Mouse (Mus musculus) gastrocnemius, postnatal 25 days (tissue): ENCODE data around the gene Olfr1368. TPM values are rescaled to one million over a fixed set of nuclear protein-coding genes. Genes with fewer than 3 reads are reported as not detected.
"Not testable (repeated sequence)": the region's sequence is repeated elsewhere in the genome, so short reads cannot be mapped to it uniquely, and the experiment has no call there.

Source experiments
- DNase-seq: peaks from one replicate; pipeline ENCODE4 v3.0.0; 2022
- total RNA-seq, 2 experiments: library from RNA; stranded (reverse); gene quantifications; 1 replicate in 1 of 2; 2 replicates in 1 of 2; pipeline ENCODE4 v1.2.3; 2021

Gene Olfr1368
- total RNA-seq, 2 experiments from 2014 or later, result not detected

DNA sequence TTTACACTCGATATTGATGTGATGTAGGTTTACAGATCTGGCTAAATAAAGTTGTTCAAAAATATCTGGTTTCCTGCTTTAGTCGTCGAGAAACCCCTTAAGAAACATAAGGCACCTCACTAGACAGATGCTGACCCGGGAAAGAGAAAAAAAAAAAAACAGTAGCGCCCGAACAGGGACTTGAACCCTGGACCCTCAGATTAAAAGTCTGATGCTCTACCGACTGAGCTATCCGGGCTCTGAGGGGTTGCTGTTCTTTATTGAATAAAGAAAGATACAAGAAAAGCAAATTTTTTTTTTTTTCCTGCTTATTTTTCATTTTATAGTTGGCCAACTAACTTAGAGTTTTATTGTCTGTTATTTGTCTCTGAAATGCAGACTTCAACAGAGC is 22.2 kb upstream of the Olfr1368 start:
- no peak for DNase-seq

GRCm38 (mm10) chr13:21166936-21167909 is 21.6 kb upstream of the Olfr1368 start:
- peak; percentile 61 for DNase-seq

GRCm38 (mm10) chr13:21162591-21162990 is 16.9 kb upstream of the Olfr1368 start:
- DNase-seq, result no peak

GRCm38 (mm10) chr13:21161591-21161990 is 15.9 kb upstream of the Olfr1368 start:
- no peak for DNase-seq

- peak; percentile 77 for DNase-seq
Observed at GRCm38 (mm10) chr13:21160657-21161590, 15.3 kb upstream of the Olfr1368 start.

- no peak for DNase-seq
Observed at GRCm38 (mm10) chr13:21160041-21160511, 14.4 kb upstream of the Olfr1368 start.

- DNase-seq, result no peak
Observed at GRCm38 (mm10) chr13:21159475-21159819, 13.8 kb upstream of the Olfr1368 start.

GRCm38 (mm10) chr13:21158785-21159474 is 13.3 kb upstream of the Olfr1368 start:
- peak; percentile 61 for DNase-seq

- DNase-seq, result no peak
Observed at GRCm38 (mm10) chr13:21158071-21158470, 12.4 kb upstream of the Olfr1368 start.

- DNase-seq, result no peak
Observed at GRCm38 (mm10) chr13:21155888-21156287, 10.2 kb upstream of the Olfr1368 start.

DNA sequence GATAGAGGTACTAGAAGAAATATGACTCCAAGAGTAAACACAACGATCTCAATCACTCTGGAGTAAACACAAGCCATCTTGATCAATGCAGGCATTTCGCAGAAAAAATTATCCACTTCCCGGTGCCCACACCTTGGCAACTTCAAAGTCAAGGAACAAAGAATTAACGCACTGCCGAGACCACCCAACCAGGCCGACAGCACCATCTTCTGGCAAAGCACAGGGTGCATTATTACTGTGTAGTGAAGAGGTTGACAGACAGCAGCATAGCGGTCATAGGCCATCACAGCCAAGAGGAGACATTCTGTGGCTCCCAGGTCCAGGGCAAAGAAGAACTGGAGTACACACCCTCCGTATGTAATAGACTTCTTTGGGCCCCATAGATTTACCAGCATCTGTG is 3.2 kb downstream of the Olfr1368 start:
- DNase-seq, result no peak

DNA sequence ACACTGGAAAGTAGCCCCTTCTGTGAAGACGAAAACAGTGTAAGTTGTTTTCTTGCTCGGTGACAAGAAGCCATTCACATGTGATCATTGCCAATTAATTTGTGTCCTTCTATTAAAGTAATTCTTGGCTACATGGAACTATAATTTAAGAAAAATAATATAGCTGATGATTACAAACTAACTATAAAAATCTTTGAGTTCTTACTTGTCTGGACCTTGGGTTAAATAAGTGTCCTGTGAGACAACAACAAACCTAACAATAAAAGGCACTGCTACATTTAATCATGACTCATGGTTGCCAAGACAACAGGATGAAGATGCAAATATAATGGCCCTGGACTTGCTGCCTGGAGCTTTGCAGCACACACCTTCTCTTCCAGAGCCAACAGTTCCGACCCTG is 16.3 kb downstream of the Olfr1368 start, which contains the start of gene Olfr263:
Gene Olfr263 (plus strand): TSS at position 301 of the 400 bp plus-strand sequence.
- DNase-seq, result not testable (repeated sequence)

DNA sequence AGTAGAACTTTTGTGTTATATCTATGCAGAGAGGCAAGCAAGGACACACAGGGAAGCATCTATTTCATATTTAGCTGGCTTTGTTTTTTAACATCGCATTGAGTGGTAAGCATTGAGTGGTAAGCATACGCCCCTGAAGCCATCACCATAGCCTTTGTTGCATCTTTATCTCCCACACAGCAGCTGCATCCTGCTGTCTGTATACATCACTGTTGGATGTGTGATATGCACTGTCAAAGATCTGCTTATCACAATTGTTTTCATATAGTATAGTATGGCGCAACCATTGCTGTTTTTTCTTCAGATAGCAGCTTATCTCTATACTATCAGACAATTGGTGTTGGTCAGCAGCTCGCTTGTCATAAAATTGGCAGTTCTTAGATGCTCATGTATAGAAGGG is 31.5 kb downstream of the Olfr1368 start:
- no peak for DNase-seq

DNA sequence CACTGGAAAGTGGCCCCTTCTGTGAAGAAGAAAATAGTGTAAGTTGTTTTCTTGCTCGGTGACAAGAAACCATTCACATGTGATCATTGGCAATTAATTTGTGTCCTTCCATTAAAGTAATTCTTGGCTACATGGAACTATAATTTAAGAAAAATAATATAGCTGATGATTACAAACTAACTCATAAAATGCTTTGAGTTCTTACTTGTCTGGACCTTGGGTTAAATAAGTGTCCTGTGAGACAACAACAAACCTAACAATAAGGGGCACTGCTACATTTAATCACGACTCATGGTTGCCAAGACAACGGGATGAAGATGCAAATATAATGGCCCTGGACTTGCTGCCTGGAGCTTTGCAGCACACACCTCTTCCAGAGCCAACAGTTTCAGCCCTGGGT is 34.5 kb downstream of the Olfr1368 start, which contains the start of gene Olfr1369-ps1:
Gene Olfr1369-ps1 (plus strand): TSS at position 301 of the 400 bp plus-strand sequence.
- DNase-seq, result not testable (repeated sequence)

- no peak for DNase-seq
Observed at GRCm38 (mm10) chr13:21110441-21110840, 35.2 kb downstream of the Olfr1368 start.

DNA sequence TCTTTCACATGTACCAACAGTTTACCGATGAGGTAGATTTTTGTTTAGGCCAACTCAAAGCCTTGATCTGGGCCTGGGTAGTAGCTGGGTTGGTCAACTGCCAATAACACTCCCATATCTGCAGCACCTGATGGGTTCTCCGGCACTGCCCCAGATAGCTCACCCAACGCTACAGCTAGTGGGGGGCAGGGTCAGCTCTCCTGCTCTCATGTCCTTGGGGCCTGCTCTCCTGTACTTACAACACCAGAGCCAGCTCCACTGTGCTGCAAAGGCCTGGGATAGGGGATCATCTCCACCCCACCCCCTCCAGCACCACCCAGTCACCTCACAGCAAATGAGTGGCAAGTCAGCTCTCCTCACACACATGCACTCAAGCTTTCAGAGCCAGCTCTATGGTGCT is 35.9 kb downstream of the Olfr1368 start:
- no peak for DNase-seq

Other genes starting within 250 kb of the Olfr1368 start
- gene Olfr1370, start 70.9 kb downstream of the Olfr1368 start, total RNA-seq, result not detected
- not detected for gene Olfr1369-ps1, start 34.4 kb downstream of the Olfr1368 start, total RNA-seq
- gene Olfr263, start 16.2 kb downstream of the Olfr1368 start, total RNA-seq, result not detected
- 10 to 100 TPM; 20.6 to 24.7 TPM for gene Trim27, start 33.6 kb upstream of the Olfr1368 start, total RNA-seq
- gene Gpx5, start 146.9 kb upstream of the Olfr1368 start, total RNA-seq, result not detected
- gene Gpx6, start 166.3 kb upstream of the Olfr1368 start, total RNA-seq, result not detected
- not detected for gene Olfr1367, start 201.0 kb upstream of the Olfr1368 start, total RNA-seq
- 1 to 10 TPM; 4.5 to 5.0 TPM for gene Zscan12, start 217.0 kb upstream of the Olfr1368 start, total RNA-seq